Mouse (Mus musculus) myocyte (in vitro differentiated cells): ENCODE measurements around the gene Krt39. TPM values are rescaled to one million over a fixed set of nuclear protein-coding genes. Genes with fewer than 3 reads are reported as not detected.

Experiments
- H3K27me3 ChIP-seq: one replicate; pipeline ENCODE4 v1.6.1; 2011; ENCODE audit not compliant: control insufficient read depth, insufficient read depth, insufficient read length
- H3K36me3 ChIP-seq: one replicate; pipeline ENCODE4 v1.6.1; 2011; ENCODE audit not compliant: control insufficient read depth, insufficient read depth
- H3K4me2 ChIP-seq: one replicate; pipeline ENCODE4 v1.6.1; 2011; ENCODE audit warnings: low read depth, control low read depth
- H3K4me3 ChIP-seq: one replicate; pipeline ENCODE4 v1.5.1; 2011; ENCODE audit warnings: mild to moderate bottlenecking, control low read depth, moderate library complexity
- H3K79me2 ChIP-seq: one replicate; pipeline ENCODE4 v1.6.1; 2011; ENCODE audit not compliant: control insufficient read depth, insufficient read depth
- H3ac ChIP-seq: one replicate; pipeline ENCODE4 v1.6.1; 2011; ENCODE audit not compliant: control insufficient read depth, insufficient read length
- CEBPB ChIP-seq: IDR thresholded peaks from 2 replicates; pipeline ENCODE4 v1.6.1; 2011; ENCODE audit warnings: mild to moderate bottlenecking, moderate library complexity; ENCODE audit not compliant: poor library complexity, insufficient read depth, severe bottlenecking
- E2F4 ChIP-seq: IDR thresholded peaks from one replicate; pipeline ENCODE4 v1.6.1; 2011; ENCODE audit warnings: mild to moderate bottlenecking, control low read depth, moderate library complexity; ENCODE audit not compliant: insufficient read depth
- MAX ChIP-seq: IDR thresholded peaks from one replicate; pipeline ENCODE4 v1.6.1; 2011; ENCODE audit warnings: low read depth, mild to moderate bottlenecking, control low read depth
- MYOD1 ChIP-seq, 3 experiments: IDR thresholded peaks; one replicate each; pipeline ENCODE4 v1.6.1; 2011; ENCODE audit warnings: control low read depth in 2 of 3, low read depth in 2 of 3, mild to moderate bottlenecking in 2 of 3, moderate library complexity in 1 of 3; ENCODE audit not compliant: insufficient read length in 2 of 3, control insufficient read depth in 1 of 3
- MYOG ChIP-seq, 3 experiments: IDR thresholded peaks; one replicate each; pipeline ENCODE4 v1.6.1; 2011; ENCODE audit warnings: control low read depth in 2 of 3, low read depth in 2 of 3, mild to moderate bottlenecking in 2 of 3; ENCODE audit not compliant: insufficient read length in 2 of 3, control insufficient read depth in 1 of 3, insufficient read depth in 1 of 3
- POLR2A ChIP-seq: IDR thresholded peaks from one replicate; pipeline ENCODE4 v1.6.1; 2011; ENCODE audit warnings: low read depth, mild to moderate bottlenecking, control low read depth, moderate library complexity; ENCODE audit not compliant: insufficient read length
- POLR2AphosphoS2 ChIP-seq: IDR thresholded peaks from one replicate; pipeline ENCODE4 v1.6.1; 2011; ENCODE audit warnings: low read depth, control low read depth; ENCODE audit not compliant: insufficient read length
- REST ChIP-seq: IDR thresholded peaks from one replicate; pipeline ENCODE4 v1.6.1; 2011; ENCODE audit warnings: mild to moderate bottlenecking, control low read depth, moderate library complexity; ENCODE audit not compliant: insufficient read depth, insufficient read length
- SRF ChIP-seq: IDR thresholded peaks from one replicate; pipeline ENCODE4 v1.6.1; 2011; ENCODE audit warnings: low read depth; ENCODE audit not compliant: control insufficient read depth, insufficient read length
- TCF12 ChIP-seq: IDR thresholded peaks from one replicate; pipeline ENCODE4 v1.6.1; 2011; ENCODE audit warnings: mild to moderate bottlenecking, control low read depth; ENCODE audit not compliant: poor library complexity, insufficient read depth, severe bottlenecking
- TCF3 ChIP-seq: IDR thresholded peaks from one replicate; pipeline ENCODE4 v1.6.1; 2011; ENCODE audit warnings: low read depth, control low read depth; ENCODE audit not compliant: insufficient read length
- USF1 ChIP-seq: IDR thresholded peaks from one replicate; pipeline ENCODE4 v1.6.1; 2011; ENCODE audit warnings: low read depth, mild to moderate bottlenecking, control low read depth, moderate library complexity
- polyA plus RNA-seq: library from polyadenylated mRNA; unstranded; fragments of >200 nt; fragmentation: generic; extraction: Trizol; gene quantifications from one replicate; pipeline ENCODE4 v1.2.1, GENCODE M21; 2012; ENCODE audit warnings: missing spikeins

Krt39 gene
- polyA plus RNA-seq, 1 experiment = not detected

DNA sequence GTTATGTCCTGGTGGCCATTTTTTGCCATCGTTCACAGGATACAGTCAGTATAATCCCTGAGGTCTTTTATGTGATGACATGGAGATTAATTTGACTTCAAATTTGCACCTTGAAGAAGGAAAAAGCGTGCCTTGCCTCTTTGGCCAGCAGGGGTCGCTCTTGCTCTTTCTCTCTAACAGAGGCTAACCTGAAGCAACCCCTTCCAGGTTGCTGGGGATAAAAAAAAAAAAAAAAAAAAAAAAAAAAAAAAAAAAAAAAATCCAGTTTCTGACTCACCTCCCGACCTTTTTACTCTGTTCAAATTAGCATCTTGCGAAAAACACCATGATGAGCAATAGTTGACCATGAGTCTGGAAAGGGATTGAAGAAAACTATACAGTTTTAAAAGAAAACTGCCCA is 56.3 kb downstream of the Krt39 start:
- no peaks in the 10 kb centered on the region for H3K36me3 ChIP-seq
- H3K4me2 ChIP-seq = no peak overlapping the region
- no peak overlapping the region for H3K4me3 ChIP-seq
- no peak overlapping the region for H3ac ChIP-seq
- TF ChIP-seq TCF3 (no peak), MYOD1 (IDR thresholded peaks at IDR 0.05; ENCODE audit: control insufficient read depth in 1 of 3, insufficient read length in 2 of 3, low read depth in 2 of 3) (no peak), REST (no peak), USF1 (no peak), TCF12 (no peak), POLR2A (no peak), POLR2AphosphoS2 (no peak), E2F4 (no peak), CEBPB (no peak), MAX (no peak), SRF (no peak), MYOG (IDR thresholded peaks at IDR 0.05; ENCODE audit: control insufficient read depth in 1 of 3, insufficient read depth in 1 of 3, insufficient read length in 2 of 3, low read depth in 2 of 3) (no peak)
- H3K27me3 ChIP-seq = no peaks in the 10 kb centered on the region
- no peaks in the 10 kb centered on the region for H3K79me2 ChIP-seq

Other genes starting within 250 kb of the Krt39 start
- not detected for gene Krt24, start 236.1 kb downstream of the Krt39 start, polyA plus RNA-seq
- not detected for gene Krt25, start 198.4 kb downstream of the Krt39 start, polyA plus RNA-seq
- not detected for gene Krt26, start 183.4 kb downstream of the Krt39 start, polyA plus RNA-seq
- gene Krt27, start 170.2 kb downstream of the Krt39 start, polyA plus RNA-seq = not detected
- 0.04 TPM for gene Krt28, start 146.4 kb downstream of the Krt39 start, polyA plus RNA-seq
- 6.7 TPM for gene Krt10, start 132.0 kb downstream of the Krt39 start, polyA plus RNA-seq
- gene Krt12, start 99.1 kb downstream of the Krt39 start, polyA plus RNA-seq = not detected
- not detected for gene Krt20, start 83.2 kb downstream of the Krt39 start, polyA plus RNA-seq
- gene Krt23, start 28.2 kb downstream of the Krt39 start, polyA plus RNA-seq = 0.02 TPM
- gene Krt40, start 21.8 kb upstream of the Krt39 start, polyA plus RNA-seq = not detected
- not detected for gene Krtap3-3, start 29.5 kb upstream of the Krt39 start, polyA plus RNA-seq
- gene Krtap3-2, start 35.5 kb upstream of the Krt39 start, polyA plus RNA-seq = not detected
- gene Gm11939, start 38.1 kb upstream of the Krt39 start, polyA plus RNA-seq = not detected
- gene Krtap3-1, start 45.3 kb upstream of the Krt39 start, polyA plus RNA-seq = not detected
- not detected for gene Krtap1-5, start 59.7 kb upstream of the Krt39 start, polyA plus RNA-seq
- gene Krtap1-4, start 62.3 kb upstream of the Krt39 start, polyA plus RNA-seq = not detected
- gene Krtap1-3, start 70.0 kb upstream of the Krt39 start, polyA plus RNA-seq = not detected
- not detected for gene Krtap9-3, start 76.8 kb upstream of the Krt39 start, polyA plus RNA-seq
- gene Gm11938, start 82.0 kb upstream of the Krt39 start, polyA plus RNA-seq = not detected
- gene Gm11937, start 88.9 kb upstream of the Krt39 start, polyA plus RNA-seq = not detected
- not detected for gene Krtap2-4, start 93.5 kb upstream of the Krt39 start, polyA plus RNA-seq
- not detected for gene Gm11562, start 99.1 kb upstream of the Krt39 start, polyA plus RNA-seq
- not detected for gene Krtap4-1, start 106.9 kb upstream of the Krt39 start, polyA plus RNA-seq
- not detected for gene Krtap4-2, start 113.7 kb upstream of the Krt39 start, polyA plus RNA-seq
- gene Krtap4-7, start 122.8 kb upstream of the Krt39 start, polyA plus RNA-seq = not detected
- not detected for gene Gm11555, start 128.9 kb upstream of the Krt39 start, polyA plus RNA-seq
- not detected for gene Gm11563, start 137.6 kb upstream of the Krt39 start, polyA plus RNA-seq
- not detected for gene Krtap4-6, start 144.6 kb upstream of the Krt39 start, polyA plus RNA-seq
- not detected for gene Gm14190, start 169.4 kb upstream of the Krt39 start, polyA plus RNA-seq
- not detected for gene Gm14180, start 213.0 kb upstream of the Krt39 start, polyA plus RNA-seq